Mouse (Mus musculus) cerebellum, adult 18-20 months (tissue): ENCODE results near the gene Cops7a.

ENCODE experiments used
- DNase-seq, 2 experiments: peaks; one replicate each; pipeline ENCODE4 v3.0.0; 2021

The Cops7a gene

DNA sequence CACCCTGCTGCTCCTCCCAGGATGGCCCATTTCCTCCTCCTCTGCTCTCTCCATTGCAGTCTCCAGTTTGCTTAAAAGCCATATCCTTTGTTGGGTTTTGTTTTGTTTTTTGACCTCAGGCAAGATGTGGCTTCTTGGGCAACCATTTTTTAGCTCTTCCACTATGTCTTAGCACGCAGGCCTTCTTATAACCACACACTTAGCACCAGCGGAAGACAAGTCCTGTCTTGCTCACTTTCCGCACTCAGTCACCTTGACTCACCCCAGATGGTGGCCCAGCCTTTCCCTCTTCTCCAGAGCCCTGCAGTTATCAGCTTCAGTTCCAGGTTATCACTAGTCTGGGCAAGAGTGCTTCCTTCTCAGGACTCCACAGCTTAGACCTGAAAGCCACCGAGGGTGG lies 10.1 kb downstream of the Cops7a start:
- DNase-seq, result no peak

DNA sequence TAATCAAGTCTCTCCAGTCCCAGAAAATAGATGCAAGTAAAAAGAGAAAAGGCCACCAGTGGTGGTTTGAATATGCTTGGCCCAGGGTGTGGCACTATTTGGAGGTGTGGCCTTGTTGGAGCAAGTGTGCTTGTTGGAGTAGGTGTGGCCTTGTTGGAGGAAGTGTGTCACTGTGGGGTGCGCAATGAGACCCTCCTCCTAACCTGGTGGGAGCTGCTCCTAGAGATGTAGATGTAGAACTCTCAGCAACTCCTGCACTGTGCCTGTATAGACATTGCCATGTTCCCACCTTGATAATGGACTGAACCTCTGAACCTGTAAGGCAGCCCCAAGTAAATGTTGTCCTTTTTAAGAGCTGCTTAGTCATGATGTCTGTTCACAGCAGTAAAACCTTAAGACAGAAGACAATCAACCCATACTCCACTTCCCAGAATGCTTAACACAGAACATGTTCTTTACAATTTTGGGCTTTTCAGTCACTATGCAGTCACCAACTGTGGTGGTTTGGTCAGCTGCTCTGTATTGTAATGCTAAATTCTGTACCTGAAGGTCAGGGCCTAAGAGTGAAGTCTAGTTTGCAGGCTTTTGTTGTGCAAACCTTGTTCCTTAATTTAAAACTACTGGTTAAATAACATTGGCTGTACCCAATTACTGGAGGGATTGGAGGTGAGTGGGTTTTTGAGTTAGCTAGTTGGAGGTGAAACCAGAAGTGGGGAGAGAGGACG lies 11.2 kb downstream of the Cops7a start:
- DNase-seq, result no peak

DNA sequence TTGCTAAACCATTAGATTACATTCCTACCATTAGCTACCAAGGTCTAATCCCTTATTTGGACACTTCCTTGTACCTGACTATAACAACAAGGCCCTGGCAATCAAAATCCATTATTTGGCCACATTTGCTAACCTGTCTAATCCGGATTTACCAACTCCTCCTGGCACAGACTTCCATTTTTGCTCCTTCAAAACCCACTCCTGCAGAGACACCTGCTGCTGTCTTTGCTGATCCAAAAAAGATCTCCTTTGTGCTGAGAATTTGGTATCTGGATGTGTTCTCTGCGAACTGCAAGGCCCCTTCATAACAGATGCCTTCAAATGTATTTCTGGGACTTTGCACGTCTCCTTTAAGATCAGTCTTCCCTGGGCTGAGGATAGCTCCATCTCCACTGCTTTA lies 21.8 kb downstream of the Cops7a start:
- peak; percentile 31 to 46 for DNase-seq

DNA sequence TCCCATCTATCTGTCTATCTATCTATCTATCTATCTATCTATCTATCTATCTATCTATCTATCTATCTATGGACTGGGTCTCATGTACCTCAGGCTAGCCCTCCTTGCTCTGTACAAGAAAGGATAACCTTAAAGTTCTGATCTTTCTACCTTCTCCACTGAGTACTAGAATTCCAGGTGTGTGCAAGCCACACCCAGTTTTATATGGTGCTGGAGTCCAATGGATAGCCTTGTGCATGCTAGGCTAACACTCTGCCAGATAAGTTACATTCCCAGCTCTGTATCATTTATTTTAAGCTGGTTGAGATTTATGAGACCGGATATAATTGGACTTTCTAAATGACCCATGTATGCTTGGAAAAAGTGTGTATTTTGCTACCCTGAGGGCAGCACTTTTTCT lies 23.7 kb downstream of the Cops7a start:
- DNase-seq, result no peak

DNA sequence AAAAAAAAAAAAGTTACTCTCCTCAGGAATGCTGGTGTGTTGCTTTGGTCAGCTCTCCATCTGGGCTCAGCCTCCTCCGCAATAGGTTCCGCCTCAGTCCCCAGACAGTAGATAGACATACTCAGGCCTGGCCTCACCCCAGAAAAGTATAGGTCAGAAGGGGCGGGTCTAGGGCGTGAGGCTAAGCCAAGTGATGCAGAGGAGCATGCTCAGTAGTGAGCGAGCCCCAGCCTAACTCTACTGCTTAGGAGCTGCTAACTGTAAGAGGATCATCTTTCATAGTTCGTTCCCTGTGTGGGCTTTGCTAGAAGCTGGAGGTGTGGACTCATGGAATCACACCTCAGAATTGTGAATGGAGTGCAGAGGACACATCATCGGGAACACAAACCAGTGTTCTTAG lies 26.8 kb downstream of the Cops7a start:
- DNase-seq, result no peak

DNA sequence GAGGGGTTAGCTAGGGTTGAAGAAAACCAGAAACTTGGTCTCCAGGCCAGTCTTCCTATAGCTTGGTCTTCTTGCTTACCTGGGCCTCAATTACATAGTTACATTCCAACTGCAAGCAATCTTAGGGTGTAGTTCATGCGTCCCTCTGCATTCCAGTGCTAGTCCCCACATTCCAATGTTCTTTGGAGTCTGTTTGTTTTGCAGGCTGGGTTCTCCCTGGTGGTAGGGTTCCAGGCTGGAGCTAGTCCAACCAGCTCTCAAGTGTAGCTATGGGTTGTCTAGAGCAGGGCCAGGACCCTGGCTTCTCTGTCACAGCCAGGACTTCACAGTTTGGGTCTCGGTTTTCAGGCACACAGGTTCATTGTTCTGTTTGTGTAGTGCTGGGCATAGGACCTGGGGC lies 27.8 kb downstream of the Cops7a start:
- DNase-seq, result no peak

DNA sequence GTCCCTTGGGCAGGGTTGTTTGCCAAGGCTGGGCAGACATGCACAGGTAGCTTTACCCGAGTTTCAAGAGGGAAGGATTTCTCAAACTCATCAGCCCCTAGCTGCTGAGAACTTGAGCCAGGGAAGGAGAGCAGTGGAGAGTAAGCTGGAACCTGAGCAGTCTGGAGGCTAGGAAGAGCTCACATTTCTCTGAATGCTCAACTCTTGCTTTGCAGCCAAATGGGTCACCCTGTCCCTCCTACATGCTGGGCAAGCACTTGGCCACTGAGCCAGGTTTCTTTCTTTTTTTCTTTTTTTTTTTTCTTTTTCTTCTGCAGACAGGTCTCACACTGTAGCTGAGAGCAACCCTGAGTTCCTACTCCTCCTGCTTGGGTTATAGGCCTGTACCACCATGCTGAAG lies 28.7 kb downstream of the Cops7a start:
- DNase-seq, result peak; percentile 39 to 64

DNA sequence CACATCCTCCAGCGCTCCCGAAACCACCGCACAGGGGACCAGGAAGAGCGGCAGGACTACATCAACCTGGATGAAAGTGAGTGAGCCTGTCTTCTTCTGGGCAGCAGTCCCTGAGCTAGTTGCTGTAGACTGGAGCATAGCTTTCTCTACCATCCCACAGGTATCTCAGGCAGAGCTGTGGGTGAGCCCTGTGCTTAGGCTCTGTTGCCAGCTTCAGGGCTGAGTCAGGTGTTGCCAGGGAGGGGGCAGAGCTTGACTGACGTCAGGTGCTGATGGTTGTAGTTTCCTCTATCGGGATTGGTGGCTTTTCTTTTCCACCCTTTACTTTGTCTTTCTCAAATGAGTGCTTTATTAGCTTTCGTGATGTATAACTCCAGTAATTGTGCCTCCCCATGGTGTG lies 30.7 kb downstream of the Cops7a start:
- DNase-seq, result peak in 1 of 2 experiments; percentile 33

DNA sequence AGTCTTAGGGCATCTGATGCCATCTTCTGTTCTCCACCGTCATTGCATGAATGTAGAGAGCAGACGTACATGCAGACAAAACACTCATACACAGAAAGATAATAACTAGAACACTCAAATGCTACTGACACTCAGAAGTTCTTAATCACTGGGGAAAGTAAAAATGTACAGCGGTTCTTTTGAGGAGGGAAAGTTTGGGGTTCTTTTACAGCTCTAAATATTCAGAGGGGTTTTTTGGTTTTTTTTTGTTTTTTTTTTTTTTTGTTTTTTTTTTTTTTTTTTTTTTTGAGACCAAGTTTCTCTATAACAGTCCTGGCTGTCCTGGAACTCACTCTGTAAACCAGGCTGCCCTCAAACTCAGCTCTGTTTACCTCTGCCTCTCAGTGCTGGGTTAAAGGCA lies 32.2 kb downstream of the Cops7a start:
- DNase-seq, result no peak

DNA sequence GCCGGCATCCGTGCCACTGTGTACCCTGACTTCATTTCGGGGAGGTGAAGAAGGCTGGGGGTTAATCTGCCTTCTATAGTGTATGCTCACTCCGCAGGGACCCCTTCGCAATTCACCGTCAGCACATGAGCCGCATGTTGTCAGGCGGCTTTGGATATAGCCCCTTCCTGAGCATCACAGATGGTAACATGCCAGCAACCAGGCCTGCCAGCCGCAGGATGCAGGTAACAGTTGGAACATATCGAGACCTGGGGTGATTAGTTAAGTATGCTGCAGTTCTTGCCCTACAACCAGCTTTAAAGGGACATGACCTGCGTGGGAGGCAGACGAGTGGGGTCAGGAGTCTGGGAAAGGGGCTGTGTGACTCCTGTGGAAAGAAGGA lies 33.0 kb downstream of the Cops7a start:
- DNase-seq, result peak; percentile 46 to 56

DNA sequence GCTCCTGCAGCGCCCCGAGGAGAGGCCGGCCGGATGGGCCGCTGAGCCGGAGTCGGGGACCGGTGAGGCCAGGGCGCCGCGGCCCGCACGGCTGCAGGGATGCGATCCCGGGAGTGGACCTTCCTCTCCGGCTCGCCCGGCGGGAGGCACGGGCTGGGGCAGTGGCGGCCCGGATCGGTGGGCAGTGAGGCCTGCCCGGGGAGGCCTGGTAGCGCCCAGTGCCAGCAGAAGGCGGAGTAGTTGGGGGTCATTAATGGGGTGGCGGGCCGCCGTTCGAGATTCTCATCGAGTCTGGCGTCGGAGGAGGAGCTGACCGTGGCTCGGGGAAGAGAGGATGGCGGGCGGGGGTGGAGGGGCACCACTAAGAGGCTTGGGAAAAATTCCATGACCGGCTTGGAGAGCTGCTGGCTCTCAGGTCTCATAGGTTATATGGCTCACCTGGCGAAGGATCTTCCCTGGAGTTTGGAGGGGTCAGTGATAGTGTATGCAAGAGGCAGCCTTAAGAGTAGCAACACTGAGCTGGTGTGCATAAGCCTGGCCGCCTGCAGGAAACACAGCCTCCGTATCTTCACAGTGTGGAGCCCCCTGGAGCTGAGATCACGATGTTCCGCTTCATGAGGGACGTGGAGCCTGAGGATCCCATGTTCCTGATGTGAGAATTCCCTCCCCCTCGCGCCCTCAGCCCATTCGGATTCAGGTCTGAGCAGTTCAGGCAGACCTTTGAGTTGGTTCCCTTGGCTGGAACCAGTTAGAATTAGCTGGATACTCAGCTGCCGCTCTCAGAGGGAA lies 33.6 kb downstream of the Cops7a start:
- DNase-seq, result peak; percentile 50 to 55

DNA sequence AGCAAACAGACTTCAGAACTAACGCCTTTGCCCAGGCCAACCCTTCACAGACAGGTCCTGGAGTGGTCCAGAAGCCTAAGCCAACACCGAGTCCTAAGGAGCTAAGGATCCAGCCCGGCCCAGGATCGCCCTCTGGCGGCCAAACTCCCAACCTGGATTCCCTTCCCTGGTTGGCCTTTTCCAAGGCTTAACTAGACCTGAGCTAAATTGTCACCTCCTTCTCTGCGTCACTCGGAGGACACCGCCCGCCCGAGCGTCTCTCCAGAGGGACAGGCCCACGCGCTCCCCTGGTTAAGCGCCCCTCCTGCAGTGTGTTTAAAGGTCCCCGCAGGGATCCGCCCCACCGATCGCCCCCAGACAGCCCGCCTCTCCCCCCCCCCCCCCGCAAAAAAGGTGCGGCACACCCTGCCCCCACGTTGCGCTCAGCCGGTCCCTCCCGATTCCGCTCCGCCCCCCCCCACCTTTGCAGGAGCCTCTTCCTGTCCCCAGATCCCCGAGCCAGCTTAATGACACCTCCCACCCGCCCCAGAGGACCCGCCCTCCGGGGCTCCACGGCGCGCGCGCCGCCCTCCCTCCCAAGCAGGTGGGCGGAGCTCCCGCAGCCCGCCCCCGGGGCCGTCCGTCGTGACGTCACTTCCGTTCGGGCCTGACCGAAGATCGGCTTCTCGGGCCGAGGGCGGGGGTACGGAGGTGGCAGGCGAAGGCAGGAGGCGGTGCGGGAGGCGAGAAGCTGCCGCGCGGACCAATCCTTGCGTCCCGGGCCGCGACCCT lies 34.4 kb downstream of the Cops7a start, which contains the start of gene Mlf2:
Mlf2 (plus strand) TSS at position 633 of the 771 bp plus-strand sequence.
- DNase-seq, result peak; percentile 99

DNA sequence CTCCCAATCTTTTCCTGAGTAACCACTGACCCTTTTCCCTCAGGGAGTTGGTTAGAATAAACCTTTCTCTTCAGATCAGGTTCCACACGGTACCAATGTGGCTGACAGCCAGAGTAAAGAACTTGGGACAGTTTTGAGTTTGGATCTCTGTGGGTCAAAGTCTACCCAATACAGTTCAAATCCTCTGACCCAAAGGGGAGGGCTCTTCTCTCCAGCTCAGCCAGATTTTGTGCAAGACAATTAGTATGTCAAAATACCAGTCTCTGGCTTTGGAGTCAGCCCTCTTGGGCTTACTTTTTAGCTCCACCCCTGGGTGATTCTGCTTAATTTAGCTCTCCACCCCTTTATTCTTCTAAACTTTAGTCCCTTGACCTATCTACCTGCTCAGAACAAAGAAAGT lies 35.1 kb downstream of the Cops7a start:
- peak; percentile 15 to 34 for DNase-seq

DNA sequence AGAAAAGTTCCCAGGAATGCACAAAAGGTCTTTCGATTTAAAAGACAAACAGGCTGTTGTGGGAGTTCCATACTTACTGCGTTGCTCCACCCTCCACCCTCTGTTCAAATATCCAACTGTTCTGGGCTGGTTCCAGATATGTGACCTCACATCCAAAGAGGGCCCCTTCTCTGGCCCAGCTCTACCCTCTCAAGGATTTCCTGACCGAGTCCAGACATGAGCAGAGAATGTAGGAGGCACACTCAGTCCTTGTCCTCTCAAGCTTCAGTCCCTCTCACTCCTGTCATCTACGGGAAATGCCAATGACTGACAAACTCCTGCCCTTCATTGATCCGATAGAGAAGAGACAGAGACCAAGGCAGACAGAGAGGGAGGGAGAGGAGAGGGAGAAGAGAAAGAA lies 39.4 kb downstream of the Cops7a start:
- DNase-seq, result no peak

DNA sequence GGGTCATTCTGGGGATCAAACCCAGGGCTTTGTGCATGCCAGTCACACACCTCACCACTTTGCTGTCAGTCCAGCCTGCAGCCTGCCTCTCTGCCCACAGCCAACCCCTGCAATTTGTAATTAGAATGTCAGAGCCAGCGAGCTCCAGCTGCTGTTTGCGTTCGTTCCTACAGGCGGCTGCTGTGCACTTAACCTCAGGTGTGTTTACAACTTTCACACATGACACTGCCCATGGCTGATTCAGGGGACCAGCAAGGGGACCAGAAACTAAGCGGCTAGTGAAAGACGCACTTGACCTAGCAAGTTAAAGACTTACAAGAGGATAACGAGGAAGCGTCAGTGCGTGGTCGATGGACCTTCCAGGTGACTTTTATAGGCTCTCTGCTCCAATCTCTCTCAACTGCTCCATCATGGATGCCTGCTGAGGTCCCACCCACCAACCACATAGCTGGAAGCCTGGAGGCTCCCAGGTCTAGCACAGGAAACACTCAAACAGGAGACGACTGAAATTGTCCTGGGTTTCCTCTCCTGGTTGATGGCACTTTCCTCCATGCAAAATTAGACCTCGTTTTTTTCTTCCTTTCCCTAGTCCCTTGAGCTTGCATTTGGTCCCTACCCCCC lies 40.1 kb downstream of the Cops7a start:
- DNase-seq, result no peak

DNA sequence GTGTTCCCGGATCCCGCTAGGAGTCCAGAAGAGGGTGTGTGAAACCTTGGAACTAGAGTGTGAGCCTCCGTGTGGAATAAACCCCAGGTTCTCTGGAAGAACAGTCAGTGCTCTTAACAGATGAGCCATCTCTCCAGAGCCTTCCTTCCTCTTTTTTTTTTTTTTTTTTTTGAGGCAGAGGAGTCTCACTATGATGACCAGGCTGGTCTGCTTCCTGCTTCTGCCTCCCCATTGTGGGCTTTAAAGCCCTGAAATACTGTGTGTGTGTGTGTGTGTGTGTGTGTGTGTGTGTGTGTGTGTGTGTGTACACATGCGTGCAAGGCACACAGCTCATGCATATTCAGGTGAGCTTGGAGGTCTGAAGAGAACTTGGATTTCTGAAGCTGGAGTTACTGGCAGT lies 43.8 kb downstream of the Cops7a start:
- no peak for DNase-seq

DNA sequence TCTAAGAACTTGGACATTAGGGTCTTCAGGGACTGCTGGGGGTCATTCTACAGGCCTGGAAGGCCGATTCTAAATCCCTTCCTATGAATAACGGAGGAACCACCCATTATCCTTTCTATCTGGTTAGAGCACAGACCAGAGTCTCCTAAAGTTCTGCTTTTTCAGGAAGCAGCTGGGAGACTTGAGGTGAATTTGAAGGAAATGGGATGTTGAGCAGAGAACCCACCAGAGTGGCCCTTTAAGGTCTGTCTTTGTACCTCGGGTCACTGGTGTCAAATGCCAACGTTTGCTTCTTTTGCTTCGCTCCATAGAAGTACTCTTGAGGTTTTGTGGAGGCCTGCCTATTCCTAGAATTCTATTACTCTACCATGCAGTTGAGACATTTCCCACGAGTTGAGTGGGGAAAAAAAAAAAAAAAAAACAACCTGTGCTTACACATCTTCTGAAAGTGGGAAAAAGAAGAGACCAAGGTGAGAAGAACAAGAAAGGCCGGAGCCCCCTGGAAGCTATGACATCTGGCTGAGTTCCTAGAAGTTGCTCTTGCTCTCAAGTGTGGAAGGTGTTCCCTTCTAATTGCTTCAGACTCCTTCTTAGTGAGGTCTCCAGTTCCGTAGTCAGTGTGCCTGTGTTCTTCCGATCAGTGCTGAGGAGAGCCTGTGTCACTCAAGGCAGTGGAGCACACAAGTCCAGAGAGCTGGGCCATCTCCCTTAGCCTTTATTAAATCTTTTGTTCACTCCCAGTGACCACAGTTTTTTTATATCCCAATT lies 44.8 kb downstream of the Cops7a start:
- no peak for DNase-seq

DNA sequence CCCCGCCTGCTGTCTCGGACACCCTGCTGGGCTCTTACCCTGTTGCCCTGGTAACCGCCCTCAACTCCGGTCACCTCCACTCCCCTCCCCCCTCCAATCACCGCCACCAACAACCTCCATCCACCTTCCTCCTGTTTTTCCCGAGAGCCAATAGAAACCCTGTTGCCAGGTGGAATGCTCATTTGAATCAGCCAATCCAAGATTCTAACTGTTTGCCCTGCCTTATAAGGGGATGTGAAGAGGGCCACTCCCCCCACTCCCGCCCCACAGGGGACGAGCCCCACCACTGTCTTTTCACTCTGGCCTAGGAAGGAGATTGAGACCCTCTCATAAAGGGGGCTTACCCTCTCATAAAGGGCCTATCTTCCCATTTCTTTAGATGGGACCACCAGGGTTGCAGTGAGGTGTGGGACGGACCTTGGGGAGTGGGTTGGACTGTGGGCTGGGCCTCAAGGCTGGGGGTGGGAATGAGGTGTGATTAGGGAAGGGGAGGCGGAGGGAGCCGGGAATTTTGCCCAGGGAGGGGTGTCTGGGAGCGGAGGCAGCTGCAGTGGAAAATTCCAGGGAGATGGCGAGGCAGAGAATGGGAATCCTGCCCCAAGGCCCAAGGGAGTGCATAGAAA lies 45.5 kb downstream of the Cops7a start, which contains the start of gene Ptms:
Ptms (minus strand) TSS at position 409 of the 623 bp plus-strand sequence.
- DNase-seq, result peak; percentile 95 to 100

DNA sequence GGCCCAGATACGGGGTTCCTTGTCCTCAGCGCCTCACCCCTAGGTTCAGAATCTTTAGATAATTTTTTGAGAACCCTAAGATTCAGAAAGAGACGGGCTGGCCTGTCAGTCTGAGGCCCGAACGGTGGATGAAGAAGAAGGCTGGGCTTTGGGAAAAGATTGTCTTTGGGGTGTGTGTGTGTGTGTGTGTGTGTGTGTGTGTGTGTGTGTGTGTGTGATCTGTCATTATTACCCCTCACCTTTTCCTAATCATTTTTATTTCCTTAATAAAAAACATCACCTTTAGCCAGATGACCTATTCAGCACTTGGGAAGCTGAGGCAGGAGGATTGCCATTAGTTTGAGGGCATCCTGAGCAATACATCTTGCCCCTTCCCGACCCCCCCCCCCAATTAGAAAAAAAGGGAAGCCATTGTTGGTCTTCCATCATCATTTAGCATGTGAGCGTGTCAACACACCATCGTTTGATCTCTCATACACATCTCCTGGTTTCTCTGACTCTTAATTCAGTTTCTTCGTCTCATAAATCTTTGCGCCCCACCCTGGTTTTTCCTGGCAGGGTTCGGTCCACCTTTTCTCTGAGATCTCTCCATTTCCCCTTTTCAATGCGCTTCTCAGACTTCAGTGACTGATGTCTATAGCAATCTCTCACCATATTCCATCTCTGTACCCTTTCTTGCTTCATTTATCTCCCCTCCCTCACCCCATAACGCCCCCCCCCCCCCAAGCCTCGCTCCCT lies 46.3 kb downstream of the Cops7a start:
- peak in 1 of 2 experiments; percentile 50 for DNase-seq

DNA sequence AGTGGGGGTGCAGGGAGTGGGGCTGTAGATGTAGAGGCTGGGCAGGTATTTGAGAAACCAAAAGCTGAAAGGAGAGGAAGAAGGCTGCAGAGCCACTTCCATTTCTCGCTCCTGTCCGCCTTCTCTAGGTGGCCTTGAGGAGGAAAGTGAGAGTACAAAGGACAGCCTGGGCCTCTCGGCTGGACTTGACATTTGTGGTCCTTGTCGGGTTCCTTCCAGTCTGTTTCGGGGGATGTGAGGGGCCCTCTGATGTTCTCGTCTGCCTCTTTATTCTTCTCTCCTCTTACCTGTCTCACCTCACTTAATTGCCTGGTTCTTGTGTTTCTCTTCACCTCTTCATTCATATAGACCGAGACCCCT lies 47.0 kb downstream of the Cops7a start:
- DNase-seq, result no peak
